Mouse (Mus musculus): ENCODE measurements around the gene Slc39a3. TPM values are rescaled to one million over a fixed set of nuclear protein-coding genes. Genes with fewer than 3 reads are reported as not detected.
"Not testable (repeated sequence)": the region's sequence is repeated elsewhere in the genome, so short reads cannot be mapped to it uniquely, and the experiment has no call there.

Gene Slc39a3
- polyA plus RNA-seq, 1 experiment: 39.6 TPM

GRCm38 (mm10) chr10:80995091-80995632 is 42.1 kb downstream of the Slc39a3 start:
- TF ChIP-seq CTCF (IDR thresholded peaks at IDR 0.05; ENCODE audit: control insufficient read depth, insufficient read depth, insufficient replicate concordance, low read depth, low read length) (peak; percentile 100), POLR2A (IDR thresholded peaks at IDR 0.05; ENCODE audit: control insufficient read depth, low read depth, low read length) (no peak)
- no peaks in the 10 kb centered on the region for H3K36me3 ChIP-seq (ENCODE audit: control insufficient read depth, insufficient read depth, low read length)
- no peaks in the 10 kb centered on the region for H3K27me3 ChIP-seq (ENCODE audit: control insufficient read depth, insufficient read depth, low read length)
- H3K4me3 ChIP-seq (ENCODE audit: control insufficient read depth, low read depth, low read length): no peak overlapping the region
- no peak overlapping the region for H3K27ac ChIP-seq (ENCODE audit: control insufficient read depth, insufficient read depth, low read depth, low read length)
- peaks cover 18% of the 10 kb centered on the region for H3K4me1 ChIP-seq (ENCODE audit: control insufficient read depth, insufficient read depth, low read length)

- Histone ChIP-seq H3K4me3 (ENCODE audit: control insufficient read depth, low read depth, low read length) (no peak overlapping the region), H3K4me1 (ENCODE audit: control insufficient read depth, insufficient read depth, low read length) (peaks cover 13% of the 10 kb centered on the region), H3K36me3 (ENCODE audit: control insufficient read depth, insufficient read depth, low read length) (no peaks in the 10 kb centered on the region), H3K27me3 (ENCODE audit: control insufficient read depth, insufficient read depth, low read length) (no peaks in the 10 kb centered on the region), H3K27ac (ENCODE audit: control insufficient read depth, insufficient read depth, low read depth, low read length) (no peak overlapping the region)
- TF ChIP-seq POLR2A (IDR thresholded peaks at IDR 0.05; ENCODE audit: control insufficient read depth, low read depth, low read length) (no peak), CTCF (IDR thresholded peaks at IDR 0.05; ENCODE audit: control insufficient read depth, insufficient read depth, insufficient replicate concordance, low read depth, low read length) (no peak)
Measured at GRCm38 (mm10) chr10:80994621-80995020, 42.6 kb downstream of the Slc39a3 start.

- Histone ChIP-seq H3K4me1 (ENCODE audit: control insufficient read depth, insufficient read depth, low read length) (peaks cover 4% of the 10 kb centered on the region; the same call in 1 of the 2 replicates), H3K36me3 (ENCODE audit: control insufficient read depth, insufficient read depth, low read length) (no peaks in the 10 kb centered on the region), H3K4me3 (ENCODE audit: control insufficient read depth, low read depth, low read length) (no peak overlapping the region), H3K27ac (ENCODE audit: control insufficient read depth, insufficient read depth, low read depth, low read length) (no peak overlapping the region), H3K27me3 (ENCODE audit: control insufficient read depth, insufficient read depth, low read length) (no peaks in the 10 kb centered on the region)
- TF ChIP-seq CTCF (IDR thresholded peaks at IDR 0.05; ENCODE audit: control insufficient read depth, insufficient read depth, insufficient replicate concordance, low read depth, low read length): no peak
- TF ChIP-seq POLR2A (IDR thresholded peaks at IDR 0.05; ENCODE audit: control insufficient read depth, low read depth, low read length): no peak
Measured at GRCm38 (mm10) chr10:80993276-80993675, 44.0 kb downstream of the Slc39a3 start.

- no peaks in the 10 kb centered on the region for H3K27me3 ChIP-seq (ENCODE audit: control insufficient read depth, insufficient read depth, low read length)
- H3K27ac ChIP-seq (ENCODE audit: control insufficient read depth, insufficient read depth, low read depth, low read length): no peak overlapping the region
- H3K36me3 ChIP-seq (ENCODE audit: control insufficient read depth, insufficient read depth, low read length): no peaks in the 10 kb centered on the region
- no peak overlapping the region for H3K4me3 ChIP-seq (ENCODE audit: control insufficient read depth, low read depth, low read length)
- TF ChIP-seq CTCF (IDR thresholded peaks at IDR 0.05; ENCODE audit: control insufficient read depth, insufficient read depth, insufficient replicate concordance, low read depth, low read length): no peak
- no peak for TF ChIP-seq POLR2A (IDR thresholded peaks at IDR 0.05; ENCODE audit: control insufficient read depth, low read depth, low read length)
- peaks cover 4% of the 10 kb centered on the region; the same call in 1 of the 2 replicates for H3K4me1 ChIP-seq (ENCODE audit: control insufficient read depth, insufficient read depth, low read length)
Measured at GRCm38 (mm10) chr10:80991945-80992344, 45.3 kb downstream of the Slc39a3 start.

- H3K27ac ChIP-seq (ENCODE audit: control insufficient read depth, insufficient read depth, low read depth, low read length): no peak overlapping the region
- no peaks in the 10 kb centered on the region for H3K36me3 ChIP-seq (ENCODE audit: control insufficient read depth, insufficient read depth, low read length)
- no peak overlapping the region for H3K4me3 ChIP-seq (ENCODE audit: control insufficient read depth, low read depth, low read length)
- H3K4me1 ChIP-seq (ENCODE audit: control insufficient read depth, insufficient read depth, low read length): peaks cover 4% of the 10 kb centered on the region; the same call in 1 of the 2 replicates
- no peaks in the 10 kb centered on the region for H3K27me3 ChIP-seq (ENCODE audit: control insufficient read depth, insufficient read depth, low read length)
- TF ChIP-seq CTCF (IDR thresholded peaks at IDR 0.05; ENCODE audit: control insufficient read depth, insufficient read depth, insufficient replicate concordance, low read depth, low read length): no peak
- no peak for TF ChIP-seq POLR2A (IDR thresholded peaks at IDR 0.05; ENCODE audit: control insufficient read depth, low read depth, low read length)
Measured at GRCm38 (mm10) chr10:80991007-80991406, 46.2 kb downstream of the Slc39a3 start.

- Histone ChIP-seq H3K36me3 (ENCODE audit: control insufficient read depth, insufficient read depth, low read length) (no peaks in the 10 kb centered on the region), H3K4me1 (ENCODE audit: control insufficient read depth, insufficient read depth, low read length) (peaks cover 8% of the 10 kb centered on the region), H3K4me3 (ENCODE audit: control insufficient read depth, low read depth, low read length) (no peak overlapping the region), H3K27ac (ENCODE audit: control insufficient read depth, insufficient read depth, low read depth, low read length) (no peak overlapping the region), H3K27me3 (ENCODE audit: control insufficient read depth, insufficient read depth, low read length) (no peaks in the 10 kb centered on the region)
- TF ChIP-seq POLR2A (IDR thresholded peaks at IDR 0.05; ENCODE audit: control insufficient read depth, low read depth, low read length): no peak
- no peak for TF ChIP-seq CTCF (IDR thresholded peaks at IDR 0.05; ENCODE audit: control insufficient read depth, insufficient read depth, insufficient replicate concordance, low read depth, low read length)
Measured at GRCm38 (mm10) chr10:80990406-80990805, 46.8 kb downstream of the Slc39a3 start.

GRCm38 (mm10) chr10:80989854-80990253 is 47.4 kb downstream of the Slc39a3 start:
- not testable (repeated sequence) for H3K36me3 ChIP-seq (ENCODE audit: control insufficient read depth, insufficient read depth, low read length); H3K4me3 ChIP-seq (ENCODE audit: control insufficient read depth, low read depth, low read length); H3K27ac ChIP-seq (ENCODE audit: control insufficient read depth, insufficient read depth, low read depth, low read length); H3K27me3 ChIP-seq (ENCODE audit: control insufficient read depth, insufficient read depth, low read length); H3K4me1 ChIP-seq (ENCODE audit: control insufficient read depth, insufficient read depth, low read length)

- peaks cover 8% of the 10 kb centered on the region for H3K4me1 ChIP-seq (ENCODE audit: control insufficient read depth, insufficient read depth, low read length)
- no peak overlapping the region for H3K4me3 ChIP-seq (ENCODE audit: control insufficient read depth, low read depth, low read length)
- H3K27ac ChIP-seq (ENCODE audit: control insufficient read depth, insufficient read depth, low read depth, low read length): no peak overlapping the region
- H3K36me3 ChIP-seq (ENCODE audit: control insufficient read depth, insufficient read depth, low read length): no peaks in the 10 kb centered on the region
- no peak for TF ChIP-seq POLR2A (IDR thresholded peaks at IDR 0.05; ENCODE audit: control insufficient read depth, low read depth, low read length)
- no peak for TF ChIP-seq CTCF (IDR thresholded peaks at IDR 0.05; ENCODE audit: control insufficient read depth, insufficient read depth, insufficient replicate concordance, low read depth, low read length)
- no peaks in the 10 kb centered on the region for H3K27me3 ChIP-seq (ENCODE audit: control insufficient read depth, insufficient read depth, low read length)
Measured at GRCm38 (mm10) chr10:80989446-80989845, 47.8 kb downstream of the Slc39a3 start.
